Mouse (Mus musculus): ENCODE data around the gene Gm13078.

The Gm13078 gene

GRCm38 (mm10) chr4:143719155-143719554, at the start of gene Gm13078:
Gene Gm13078, plus strand, starts transcription at chr4:143719455.
- no peak for DNase-seq (ENCODE audit: extremely low spot score, low read depth, low spot score)

GRCm38 (mm10) chr4:143702611-143703010, 16.6 kb upstream of the Gm13078 start, which contains the start of gene Gm13089:
Gene Gm13089, minus strand, starts transcription at chr4:143702711.
- DNase-seq (ENCODE audit: extremely low spot score, low read depth, low spot score), result no peak

Measured in hindlimb bud, embryonic 11.5 days (tissue).